Mouse (Mus musculus) heart, postnatal 36 days (tissue): Measurements from ENCODE around the gene Hoxa9. TPM values are rescaled to one million over a fixed set of nuclear protein-coding genes. Genes with fewer than 3 reads are reported as not detected.

ENCODE experiments used
- DNase-seq, 2 experiments: peaks; one replicate each; pipeline ENCODE4 v3.0.0; 2021 to 2022
- intact Hi-C: fragments of 180-260 bp; cut with DNase I; formaldehyde crosslinking; loops from one replicate; pipeline ENCODE4 v1.15.1; 2025
- total RNA-seq, 2 experiments: library from RNA; stranded (reverse); gene quantifications; 2 replicates each; pipeline ENCODE4 v1.2.3; 2021

Hoxa9 gene
- total RNA-seq, 2 experiments from 2014 or later = not detected

DNA sequence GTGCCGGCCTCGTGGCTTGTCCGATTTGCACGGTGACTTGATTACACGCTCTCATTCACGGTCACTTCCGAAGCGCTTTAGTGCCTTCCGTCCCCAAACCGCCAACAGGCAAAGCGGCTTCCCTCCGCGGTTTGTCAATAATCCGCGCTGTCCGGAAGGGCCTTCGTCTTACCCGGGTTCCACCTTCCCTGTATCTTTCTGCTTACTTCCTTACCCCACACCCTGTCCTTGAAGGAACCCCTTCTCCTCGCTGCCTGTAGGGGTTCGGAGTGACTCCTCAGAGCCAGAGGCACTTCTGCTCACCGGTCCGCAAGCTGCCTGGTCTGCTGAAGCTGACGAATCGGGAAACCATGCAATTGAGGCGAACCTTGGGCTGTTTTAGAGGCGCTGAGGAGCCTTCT lies 15.5 kb upstream of the Hoxa9 start:
- no peak for DNase-seq
- intact Hi-C loops = loop anchor here (5.0 kb wide), 1 partner anchor 1064 kb away; no protein-coding TSS in a partner anchor

DNA sequence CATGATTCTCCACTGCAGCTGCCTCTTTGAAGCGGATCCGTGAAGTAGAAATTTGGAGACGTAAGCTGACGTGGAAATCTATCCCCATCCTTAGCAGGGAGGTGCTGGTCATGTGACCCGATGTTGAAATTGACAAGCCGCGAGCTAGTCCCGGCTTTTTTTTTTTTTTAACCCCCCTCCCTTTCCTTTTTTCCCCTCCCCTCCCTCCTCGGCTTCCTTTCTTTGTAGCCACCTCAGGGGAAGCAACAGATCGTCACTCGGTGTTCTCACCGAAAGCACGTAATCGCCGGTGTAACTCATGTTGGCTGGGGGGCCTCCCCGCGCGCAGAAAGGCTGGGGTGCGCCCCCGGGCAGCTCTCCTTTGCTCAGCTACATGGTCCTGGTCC lies 14.9 kb upstream of the Hoxa9 start, which contains the start of gene Hoxa11:
Gene Hoxa11 (minus strand): TSS at position 54 of the 386 bp plus-strand sequence.
- intact Hi-C loops = loop anchor here (5.0 kb wide), 1 partner anchor 1063 kb away; no protein-coding TSS in a partner anchor
- DNase-seq = no peak

DNA sequence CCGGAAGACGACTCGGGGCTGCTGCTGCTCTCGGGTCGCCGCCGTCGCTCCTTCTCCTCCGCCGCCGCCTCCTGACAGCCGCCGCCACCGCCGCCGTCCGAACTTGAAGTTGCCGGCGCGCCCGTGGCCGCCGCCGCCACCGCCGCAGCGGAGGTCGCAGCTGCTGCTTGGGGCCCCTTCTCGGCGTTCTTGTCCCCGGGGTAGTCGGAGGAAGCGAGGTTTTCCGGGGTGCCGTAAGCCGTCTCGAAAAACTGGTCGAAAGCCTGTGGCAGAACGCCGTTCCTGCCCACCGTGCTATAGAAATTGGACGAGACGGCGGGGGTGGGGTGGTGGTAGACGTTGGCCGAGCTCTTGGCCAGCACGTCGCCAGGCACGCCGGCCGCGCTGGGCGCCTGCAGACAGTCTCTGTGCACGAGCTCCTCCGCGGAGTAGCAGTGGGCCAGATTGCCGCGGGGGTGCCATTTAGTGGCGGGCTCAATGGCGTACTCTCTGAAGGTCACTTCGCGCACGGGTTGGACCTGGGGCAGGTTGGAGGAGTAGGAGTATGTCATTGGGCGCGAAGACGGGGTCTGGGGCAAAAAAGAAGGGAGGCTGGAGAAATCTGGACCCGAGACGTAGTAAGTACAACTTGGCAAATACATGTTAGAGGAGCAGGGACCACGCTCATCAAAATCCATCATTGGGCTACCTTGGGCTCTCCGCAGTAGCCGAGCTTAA lies 14.3 kb upstream of the Hoxa9 start:
- DNase-seq = peak in 1 of 2 experiments; percentile 28
- intact Hi-C loops = loop anchor here (5.0 kb wide), 1 partner anchor 1063 kb away; no protein-coding TSS in a partner anchor

DNA sequence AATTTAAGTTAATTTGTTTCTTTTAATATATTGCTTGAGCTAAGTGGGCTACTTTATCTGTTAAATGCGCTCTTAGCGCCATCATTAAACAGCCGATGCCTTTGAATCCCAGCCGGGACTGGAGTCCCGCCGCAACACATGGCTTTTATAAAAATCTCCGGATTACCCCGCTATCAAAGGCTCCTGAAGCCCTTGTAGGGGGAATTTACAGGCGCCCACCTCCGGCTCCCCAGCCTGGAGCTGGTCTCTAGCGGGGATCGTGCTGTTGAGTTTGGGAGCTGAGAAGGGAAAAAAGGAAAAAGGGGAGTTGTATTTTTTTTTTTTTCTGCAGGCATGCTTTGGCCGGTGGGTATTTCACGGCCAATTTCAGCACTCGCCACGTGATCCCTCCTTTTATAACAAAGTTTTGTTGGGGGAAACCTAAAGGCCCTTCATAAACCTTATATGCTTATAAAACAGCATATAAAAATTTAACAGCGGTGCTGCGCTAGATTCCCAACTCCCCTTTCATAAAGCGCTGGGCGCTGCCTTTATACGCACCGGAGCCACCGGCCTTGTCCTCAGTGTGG lies 13.7 kb upstream of the Hoxa9 start:
- intact Hi-C loops = loop anchor here (5.0 kb wide), 1 partner anchor 1062 kb away; no protein-coding TSS in a partner anchor
- DNase-seq = peak in 1 of 2 experiments; percentile 4

DNA sequence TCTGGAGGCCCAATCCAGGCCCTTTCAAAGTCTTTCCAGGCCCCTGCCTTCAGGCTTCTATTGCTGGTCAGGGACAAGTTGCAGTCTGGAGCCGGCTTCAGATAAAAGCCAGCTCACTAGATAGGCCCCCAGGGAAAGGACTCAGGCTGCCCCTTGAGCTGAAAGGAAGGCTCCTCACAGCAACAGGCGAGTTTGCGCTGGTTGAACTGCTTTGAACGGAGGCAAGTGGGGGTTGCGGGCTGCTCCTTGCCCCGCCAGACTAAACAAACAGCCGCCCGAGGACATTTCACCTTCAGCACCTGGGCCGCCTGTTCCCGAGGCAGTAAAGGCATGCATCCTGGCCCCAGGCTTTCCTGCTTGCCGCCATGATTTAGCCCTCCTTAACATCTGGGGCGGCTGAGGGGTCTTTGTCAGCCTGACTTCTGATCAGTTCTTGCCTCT lies 12.8 kb upstream of the Hoxa9 start:
- DNase-seq = no peak

DNA sequence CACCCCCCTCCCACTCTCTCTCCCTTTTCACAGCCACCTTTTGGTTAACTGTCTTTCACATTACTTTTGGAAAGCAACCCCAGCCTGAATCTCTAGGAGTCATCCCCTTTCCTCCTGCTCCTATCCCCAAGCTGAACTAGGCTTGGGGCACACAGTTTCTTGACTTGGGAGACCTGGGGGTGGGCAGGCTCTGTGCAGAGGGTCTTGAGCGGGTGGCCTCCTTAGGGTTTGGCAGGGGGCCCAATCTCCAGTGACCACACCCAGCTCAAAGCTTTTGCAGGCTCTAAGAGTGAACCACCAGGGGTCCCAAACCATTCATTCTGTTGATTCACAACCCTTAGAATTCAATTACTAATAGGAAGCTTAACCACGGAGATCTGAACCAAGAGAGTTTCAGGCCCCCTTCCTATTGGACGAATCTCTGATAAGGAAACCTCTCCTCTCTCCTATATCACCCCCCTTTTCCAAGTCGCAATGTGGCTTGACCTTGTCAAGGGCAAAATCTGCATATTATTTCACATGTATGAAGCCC lies 12.0 kb upstream of the Hoxa9 start:
- intact Hi-C loops = no loop called here
- DNase-seq = no peak

More for the DNA sequence above, 12.8 kb upstream of the Hoxa9 start:
- intact Hi-C loops = no loop called here

DNA sequence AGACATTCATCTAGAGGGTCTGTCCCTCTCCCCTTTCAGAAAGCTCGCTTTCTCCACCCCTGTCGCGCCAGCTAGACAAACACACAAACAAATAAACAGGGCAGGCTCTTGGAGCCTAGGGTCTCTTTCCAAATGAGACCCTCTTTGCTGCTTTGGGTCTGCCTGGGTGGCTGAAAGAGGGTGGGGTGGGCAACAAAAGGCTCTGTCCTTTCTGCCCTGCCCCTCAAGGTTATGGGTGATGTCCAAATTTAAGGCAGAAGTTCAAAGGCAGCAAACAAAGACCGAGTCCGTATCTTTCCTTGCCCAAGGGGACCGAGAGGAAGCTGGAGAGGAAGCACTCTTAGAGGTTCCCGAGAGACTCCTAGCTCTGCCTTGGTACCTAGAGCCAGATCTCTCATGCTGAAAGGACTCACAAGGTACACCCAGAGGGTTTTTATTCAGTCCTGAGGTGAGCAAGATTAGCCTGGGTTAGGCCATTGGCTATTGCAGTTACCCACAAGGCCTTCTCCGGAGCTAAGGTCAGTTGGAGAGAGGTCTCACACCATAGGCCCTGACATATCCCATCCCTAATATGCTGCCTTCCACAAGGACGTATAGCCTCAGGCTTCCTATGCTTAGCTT lies 10.2 kb upstream of the Hoxa9 start:
- intact Hi-C loops = no loop called here
- no peak for DNase-seq

DNA sequence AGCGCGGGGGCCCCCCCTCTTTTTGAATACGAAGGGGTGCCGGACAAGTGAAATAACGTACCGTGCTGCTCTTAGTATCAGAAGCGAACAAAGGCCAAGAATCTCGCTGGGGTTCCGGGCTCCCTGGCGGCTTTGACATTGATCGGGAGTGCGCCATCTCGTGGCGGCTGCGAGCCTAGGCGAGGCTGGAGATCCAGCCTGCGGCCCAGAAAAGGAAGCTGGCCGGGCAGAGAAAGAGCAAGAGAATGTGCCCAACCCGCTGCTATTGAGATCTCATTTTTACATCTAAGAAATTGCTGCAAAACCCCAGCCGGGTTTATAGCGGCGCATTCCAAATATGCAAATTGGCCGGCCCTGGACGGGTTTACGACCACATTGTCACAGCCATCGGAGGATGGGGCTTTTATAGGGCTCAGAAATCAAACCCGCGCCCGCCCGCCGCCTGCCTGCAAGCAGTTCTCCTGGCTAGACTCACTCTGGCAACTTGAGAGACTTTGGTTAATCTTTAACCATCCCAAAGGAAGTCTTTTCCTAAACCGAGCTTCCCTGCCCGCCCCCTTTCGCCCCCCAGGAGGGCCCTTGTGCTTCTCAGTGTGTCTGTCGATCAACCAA lies 9.6 kb upstream of the Hoxa9 start, which contains the start of gene Hoxa10:
Gene Hoxa10 (minus strand): TSS at position 466 of the 612 bp plus-strand sequence.
- intact Hi-C loops = no loop called here
- DNase-seq = peak; percentile 66 to 76

DNA sequence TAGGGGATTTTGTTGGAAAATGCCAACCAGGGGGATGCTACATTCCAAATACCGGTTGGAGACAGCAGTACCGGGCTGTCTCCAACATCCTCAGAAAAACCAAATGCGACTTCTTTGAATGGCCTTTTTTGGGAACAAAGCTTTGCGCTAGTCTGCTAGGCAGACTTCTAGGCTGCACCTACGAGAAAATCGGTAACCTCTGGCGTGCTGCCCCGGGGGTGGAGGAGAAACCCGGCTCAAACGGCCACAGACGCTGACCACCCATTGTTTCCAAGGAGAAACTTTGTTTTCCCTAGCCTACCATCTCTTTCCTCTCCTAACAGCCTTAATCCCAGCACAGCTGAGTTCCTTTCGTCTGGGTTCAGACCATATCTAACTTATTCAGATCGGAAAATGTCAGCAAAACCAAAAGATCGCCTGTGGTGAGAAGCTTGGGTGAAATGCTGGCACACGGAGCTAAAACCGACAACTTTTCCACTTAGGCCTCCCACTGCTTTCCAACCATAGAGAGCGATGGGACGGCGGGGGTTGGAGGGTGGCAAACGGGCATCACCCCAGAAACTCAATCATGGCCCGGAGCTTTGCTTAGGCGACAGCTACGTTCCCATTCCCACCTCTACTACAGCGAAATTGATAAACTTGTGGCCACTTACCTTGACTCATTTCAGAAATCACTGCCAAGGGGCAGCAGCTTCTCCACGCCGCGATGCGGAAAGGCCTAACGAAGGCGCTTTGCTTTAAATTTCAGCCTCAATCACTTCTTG lies 8.9 kb upstream of the Hoxa9 start:
- no peak for DNase-seq
- intact Hi-C loops = no loop called here

DNA sequence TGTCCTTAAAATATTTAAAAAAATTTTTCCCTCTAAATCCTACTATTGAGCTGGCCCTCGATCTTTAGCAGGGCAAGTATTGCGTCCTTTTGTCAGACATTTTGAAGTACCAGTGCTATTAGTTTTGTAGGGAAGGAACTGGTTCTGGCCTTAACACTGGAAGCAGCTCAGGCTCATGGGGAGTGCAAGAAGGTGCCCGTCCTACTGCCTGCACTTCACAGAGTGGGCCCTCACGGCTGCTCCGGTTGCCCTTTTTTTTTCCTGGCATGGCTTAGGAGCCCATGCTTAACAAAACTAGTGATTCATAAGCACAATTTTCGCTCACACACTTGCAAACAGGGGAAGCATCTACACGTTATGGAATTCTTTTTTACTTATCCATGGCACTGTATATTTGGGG lies 8.1 kb upstream of the Hoxa9 start:
- no peak for DNase-seq
- intact Hi-C loops = no loop called here

DNA sequence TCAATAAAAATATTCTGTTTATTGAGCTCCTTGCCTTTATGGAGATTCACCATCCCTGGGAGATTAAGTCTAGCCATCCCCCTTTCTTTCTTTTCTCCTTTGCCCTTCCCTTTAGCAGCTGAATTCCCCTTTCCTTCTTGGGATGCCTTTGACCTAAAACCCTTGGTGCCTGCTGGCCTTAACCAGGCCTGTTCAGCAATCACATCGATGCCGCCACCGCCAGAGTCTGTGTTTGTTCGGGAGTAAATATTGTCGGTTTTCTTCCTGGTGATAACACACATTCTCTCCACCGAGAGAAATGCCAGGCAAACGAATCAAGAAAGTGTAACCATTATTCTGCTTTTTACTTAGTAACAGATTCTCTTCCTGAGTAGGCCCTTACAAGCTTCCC lies 7.3 kb upstream of the Hoxa9 start:
- DNase-seq = no peak
- intact Hi-C loops = no loop called here

DNA sequence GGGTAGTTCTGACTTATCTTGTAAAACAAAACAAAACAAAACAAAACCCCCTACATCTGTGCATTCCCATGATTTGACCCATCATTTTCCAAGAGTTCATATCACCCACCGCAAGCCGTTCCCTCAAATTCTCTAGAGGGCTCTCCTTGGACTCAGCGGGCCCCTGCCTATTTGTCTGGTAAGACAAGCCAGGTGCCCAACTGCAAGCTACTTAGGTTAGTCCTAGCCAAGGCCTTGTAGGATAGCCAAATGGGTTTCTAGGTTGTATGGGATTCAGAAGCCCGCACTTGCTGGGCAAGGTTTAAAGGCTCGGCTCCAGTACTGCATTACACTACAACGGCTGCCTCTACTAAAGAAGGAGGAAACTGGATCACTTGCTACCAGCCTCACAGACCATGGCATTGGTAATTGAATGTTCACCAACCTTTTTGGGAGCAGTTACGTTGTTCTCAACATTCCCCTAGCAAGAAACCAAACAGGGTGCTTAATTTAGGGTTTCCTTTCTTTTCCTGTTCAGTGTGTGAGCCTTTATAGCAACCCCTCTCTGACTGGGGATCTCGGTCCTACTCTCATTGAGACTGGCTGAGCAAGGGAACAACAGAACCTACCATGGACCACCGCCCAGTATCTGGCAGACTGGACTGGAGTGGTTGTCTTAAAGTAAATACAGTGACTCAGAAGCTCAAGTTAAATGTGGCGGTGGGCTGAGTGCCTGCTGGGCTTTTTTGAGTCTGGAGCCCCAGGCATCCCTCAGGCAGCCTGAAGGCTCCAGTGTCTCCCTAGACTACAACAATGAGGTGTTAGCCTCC lies 6.7 kb upstream of the Hoxa9 start:
- intact Hi-C loops = no loop called here
- no peak for DNase-seq

DNA sequence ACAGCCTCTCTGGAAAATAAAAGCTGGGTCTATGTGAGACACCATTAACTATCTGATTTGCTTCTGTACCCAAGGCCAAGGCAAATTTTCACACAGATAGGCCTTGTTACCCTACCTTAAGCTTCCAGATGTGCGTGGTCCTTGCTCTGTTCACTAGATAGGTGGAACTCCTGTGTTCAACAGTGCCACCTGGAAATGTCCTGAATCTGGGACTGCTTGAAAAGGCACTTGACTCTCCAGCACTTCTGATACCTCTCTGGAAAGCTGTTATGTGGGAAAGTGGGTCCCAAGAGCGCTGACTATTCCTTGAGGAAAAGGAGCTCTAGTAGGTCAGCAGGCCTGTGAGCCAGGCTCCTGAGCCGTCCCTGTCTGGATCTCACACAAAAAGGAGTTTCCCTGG lies 5.9 kb upstream of the Hoxa9 start:
- intact Hi-C loops = no loop called here
- no peak for DNase-seq

DNA sequence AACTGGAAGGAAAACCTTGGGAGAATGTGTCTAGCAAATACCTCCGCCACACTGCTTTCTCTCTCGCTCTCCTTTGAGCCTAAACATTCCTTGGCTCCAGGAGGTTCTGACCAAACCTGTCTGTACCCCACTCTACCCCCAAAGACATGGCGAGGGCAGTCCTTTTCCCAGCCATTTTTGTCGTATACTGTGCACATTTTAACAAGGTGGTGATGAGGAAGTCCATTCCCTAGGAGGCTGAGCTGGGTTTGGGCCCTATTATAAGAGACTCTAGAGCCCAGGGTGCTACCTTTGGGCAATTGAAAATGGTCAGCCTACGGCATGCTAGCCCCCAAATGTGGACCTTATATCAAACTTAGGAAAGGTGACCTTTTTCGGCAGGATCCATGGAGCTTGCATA lies 5.0 kb upstream of the Hoxa9 start:
- DNase-seq = no peak
- intact Hi-C loops = no loop called here

DNA sequence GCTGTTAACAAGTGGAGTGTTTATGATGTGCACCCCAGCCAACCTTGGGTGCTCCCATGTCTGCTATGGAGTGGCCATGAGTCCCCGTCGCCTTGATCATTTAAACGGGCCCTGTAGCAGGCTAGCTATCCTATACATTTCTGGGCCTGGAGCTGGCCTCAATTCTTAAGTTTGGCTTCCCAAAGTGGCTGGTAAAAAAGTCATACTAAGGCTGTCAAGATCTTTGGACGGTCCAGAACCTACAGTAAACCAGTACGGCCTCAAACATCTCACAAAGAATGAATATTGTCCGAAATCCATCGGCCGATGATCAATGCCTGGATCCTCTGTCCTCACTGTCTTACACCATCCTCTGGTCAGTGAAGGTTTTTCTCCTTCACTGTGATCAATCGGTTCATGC lies 4.4 kb upstream of the Hoxa9 start:
- intact Hi-C loops = no loop called here
- DNase-seq = no peak

DNA sequence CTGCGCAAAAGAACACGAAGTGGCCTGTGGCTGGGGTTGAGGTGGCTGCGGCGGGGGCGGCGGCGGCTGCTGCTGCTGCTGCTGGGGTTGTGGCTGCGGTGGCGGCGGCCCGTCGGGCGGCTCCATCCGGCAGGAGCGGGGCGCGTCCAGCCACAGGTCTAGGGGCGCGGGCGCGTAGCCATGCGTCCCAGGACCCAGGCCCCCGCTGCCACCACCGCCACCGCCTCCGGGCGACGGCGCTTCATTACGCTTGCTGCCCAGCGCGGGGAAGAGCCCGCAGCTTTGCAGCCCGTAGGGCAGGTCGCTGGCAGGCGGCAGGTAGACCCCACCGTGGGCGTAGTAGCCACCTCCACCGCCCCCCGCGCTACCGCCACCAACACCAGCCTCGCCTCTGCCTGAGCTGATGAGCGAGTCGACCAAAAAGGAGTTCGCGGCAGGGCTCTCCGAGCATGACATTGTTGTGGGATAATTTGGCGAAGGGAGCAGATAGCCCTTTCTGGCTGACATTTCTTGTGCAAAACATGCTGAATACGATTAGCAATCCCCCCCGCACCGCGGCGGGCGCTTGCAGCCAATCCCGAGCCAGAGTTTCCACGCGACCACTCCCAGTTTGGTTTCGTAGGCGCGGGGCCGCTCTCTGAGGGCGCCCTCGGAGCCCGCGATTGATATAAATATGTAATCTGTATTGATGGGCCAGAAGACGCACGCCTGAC lies 3.7 kb upstream of the Hoxa9 start:
- no peak for DNase-seq
- intact Hi-C loops = loop anchor here (5.0 kb wide), 1 partner anchor 1057 kb away; no protein-coding TSS in a partner anchor

DNA sequence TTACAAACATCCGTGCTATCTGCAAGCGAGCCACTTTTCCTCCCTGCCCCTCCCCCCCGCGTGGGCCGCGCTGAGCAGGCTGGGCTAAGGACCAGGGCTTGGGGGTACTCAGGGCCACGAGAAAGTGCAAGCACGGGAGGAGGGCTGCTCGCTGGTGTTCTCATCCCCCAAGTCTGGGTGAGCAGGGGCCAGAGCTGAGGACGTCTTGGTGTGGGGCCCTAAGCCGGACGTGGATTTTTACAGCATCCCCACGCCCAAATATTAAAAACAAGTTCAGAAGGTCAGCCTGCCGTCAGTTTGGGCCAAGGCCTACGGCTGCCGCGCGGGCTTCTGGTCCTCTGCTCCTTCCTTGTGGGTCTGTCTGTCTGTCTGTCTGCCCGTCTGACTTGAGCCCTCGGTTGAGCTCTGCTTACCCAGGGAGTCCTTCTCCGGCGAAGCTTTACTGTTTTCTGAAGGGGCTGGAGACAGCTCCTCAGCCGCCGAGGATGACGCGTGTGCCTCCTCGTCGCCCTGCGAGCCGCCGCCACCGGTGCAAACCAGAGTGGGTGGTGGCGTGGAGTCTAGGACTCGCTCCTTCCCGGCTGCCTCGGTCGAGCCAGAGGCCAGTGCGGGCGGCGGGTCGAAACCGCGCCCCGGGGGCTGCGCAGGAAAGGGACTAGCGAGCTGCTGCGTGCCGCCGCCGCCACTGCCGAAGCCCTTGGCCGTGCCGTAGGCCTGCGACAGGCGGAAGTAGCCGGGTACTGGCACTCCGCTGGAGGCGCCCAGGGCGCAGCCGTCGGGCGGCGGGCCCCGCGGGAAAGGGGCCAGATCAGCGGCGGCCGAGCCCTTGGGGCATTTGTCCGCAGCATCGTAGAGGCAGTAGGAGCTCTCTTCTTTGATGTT lies 2.9 kb upstream of the Hoxa9 start:
- intact Hi-C loops = loop anchor here (5.0 kb wide), 1 partner anchor 1056 kb away; no protein-coding TSS in a partner anchor
- no peak for DNase-seq
